Mouse (Mus musculus) C2C12 (cell line): ENCODE results near the gene Pappa.

Experiments used
- CTCF ChIP-seq: IDR thresholded peaks from one replicate; pipeline ENCODE4 v1.5.1; 2011; ENCODE audit not compliant: control insufficient read depth, insufficient read depth, insufficient read length
- MYOD1 ChIP-seq: IDR thresholded peaks from one replicate; pipeline ENCODE4 v1.6.1; 2011; ENCODE audit warnings: low read depth; ENCODE audit not compliant: control insufficient read depth, insufficient read length
- USF1 ChIP-seq: IDR thresholded peaks from one replicate; pipeline ENCODE4 v1.6.1; 2011; ENCODE audit warnings: low read depth, mild to moderate bottlenecking, control low read depth, moderate library complexity

DNA sequence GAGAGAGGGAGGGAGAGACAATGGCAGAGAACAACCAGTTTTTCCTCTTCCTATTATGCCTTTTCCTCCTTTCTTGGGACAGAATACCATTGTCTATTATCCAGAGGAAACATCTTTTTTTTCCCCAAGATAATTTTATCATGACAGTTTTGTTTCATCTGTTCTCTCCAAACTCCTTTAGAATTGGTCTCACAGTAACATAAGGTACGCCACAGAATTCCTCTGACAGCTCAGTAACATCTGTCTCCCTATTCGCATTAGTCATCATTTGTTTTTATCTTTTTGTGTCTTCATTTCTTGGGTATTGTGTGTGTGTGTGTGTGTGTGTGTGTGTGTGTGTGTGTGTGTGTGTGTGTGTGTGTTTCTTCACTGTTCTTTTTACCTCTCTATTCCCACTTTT is 201.8 kb downstream of the Pappa start:
- TF ChIP-seq CTCF (no peak), USF1 (no peak), MYOD1 (no peak)
